Mouse (Mus musculus) cerebellum, adult 18-20 months (tissue): ENCODE results near the gene Tfcp2l1.
"Not testable (repeated sequence)": the region's sequence is repeated elsewhere in the genome, so short reads cannot be mapped to it uniquely, and the experiment has no call there.

Experiments used
- DNase-seq, 2 experiments: peaks; one replicate each; pipeline ENCODE4 v3.0.0; 2021

The Tfcp2l1 gene

GRCm38 (mm10) chr1:118627781-118628464, at the start of gene Tfcp2l1:
Gene Tfcp2l1, plus strand, starts transcription at chr1:118627945.
- peak; percentile 53 to 62 for DNase-seq

GRCm38 (mm10) chr1:118580174-118580702, 47.5 kb upstream of the Tfcp2l1 start:
- no peak for DNase-seq

GRCm38 (mm10) chr1:118581179-118581578, 46.6 kb upstream of the Tfcp2l1 start:
- DNase-seq, result no peak

GRCm38 (mm10) chr1:118589721-118590120, 38.0 kb upstream of the Tfcp2l1 start:
- no peak for DNase-seq

GRCm38 (mm10) chr1:118592933-118593332, 34.8 kb upstream of the Tfcp2l1 start:
- no peak for DNase-seq

- no peak for DNase-seq
Measured at GRCm38 (mm10) chr1:118595395-118595794, 32.4 kb upstream of the Tfcp2l1 start.

GRCm38 (mm10) chr1:118597475-118598213, 30.1 kb upstream of the Tfcp2l1 start:
- peak in 1 of 2 experiments; percentile 12 for DNase-seq

- DNase-seq, result peak; percentile 81 to 82
Measured at GRCm38 (mm10) chr1:118598339-118598738, 29.4 kb upstream of the Tfcp2l1 start.

GRCm38 (mm10) chr1:118613631-118614183, 14.0 kb upstream of the Tfcp2l1 start:
- DNase-seq, result no peak

- DNase-seq, result not testable (repeated sequence)
Measured at GRCm38 (mm10) chr1:118621055-118621454, 6.7 kb upstream of the Tfcp2l1 start.

- DNase-seq, result no peak
Measured at GRCm38 (mm10) chr1:118622857-118623256, 4.9 kb upstream of the Tfcp2l1 start.

GRCm38 (mm10) chr1:118625461-118625860, 2.3 kb upstream of the Tfcp2l1 start:
- no peak for DNase-seq

GRCm38 (mm10) chr1:118625921-118626320, 1.8 kb upstream of the Tfcp2l1 start:
- DNase-seq, result no peak

- no peak for DNase-seq
Measured at GRCm38 (mm10) chr1:118626452-118626851, 1.3 kb upstream of the Tfcp2l1 start.

GRCm38 (mm10) chr1:118633415-118633980, 5.8 kb downstream of the Tfcp2l1 start:
- no peak for DNase-seq

- DNase-seq, result no peak
Measured at GRCm38 (mm10) chr1:118642296-118642999, 14.7 kb downstream of the Tfcp2l1 start.

GRCm38 (mm10) chr1:118643138-118643979, 15.6 kb downstream of the Tfcp2l1 start:
- no peak for DNase-seq

GRCm38 (mm10) chr1:118645701-118646100, 18.0 kb downstream of the Tfcp2l1 start:
- DNase-seq, result no peak

GRCm38 (mm10) chr1:118648015-118648414, 20.3 kb downstream of the Tfcp2l1 start:
- DNase-seq, result no peak

- no peak for DNase-seq
Measured at GRCm38 (mm10) chr1:118649933-118650770, 22.4 kb downstream of the Tfcp2l1 start.

- no peak for DNase-seq
Measured at GRCm38 (mm10) chr1:118650771-118651080, 23.0 kb downstream of the Tfcp2l1 start.
